Mouse (Mus musculus): ENCODE data around the gene Pip4k2c.
"Not testable (repeated sequence)": the region's sequence is repeated elsewhere in the genome, so short reads cannot be mapped to it uniquely, and the experiment has no call there.

The Pip4k2c gene

GRCm38 (mm10) chr10:127170002-127170401 is 41.4 kb downstream of the Pip4k2c start:
- DNase-seq (ENCODE audit: low spot score) = no peak

- DNase-seq (ENCODE audit: low spot score) = no peak
These were observed 43.7 kb downstream of the Pip4k2c start for GRCm38 (mm10) chr10:127167614-127168192.

GRCm38 (mm10) chr10:127166771-127167613 is 44.4 kb downstream of the Pip4k2c start:
- no peak for DNase-seq (ENCODE audit: low spot score)

- no peak for DNase-seq (ENCODE audit: low spot score)
These were observed 45.0 kb downstream of the Pip4k2c start for GRCm38 (mm10) chr10:127166404-127166715.

- DNase-seq (ENCODE audit: low spot score) = no peak
These were observed 45.6 kb downstream of the Pip4k2c start for GRCm38 (mm10) chr10:127165654-127166403.

- no peak for DNase-seq (ENCODE audit: low spot score)
These were observed 46.1 kb downstream of the Pip4k2c start for GRCm38 (mm10) chr10:127165354-127165653.

GRCm38 (mm10) chr10:127164631-127165353 is 46.6 kb downstream of the Pip4k2c start, which contains the start of gene B4galnt1:
TSS of gene B4galnt1 (plus strand) at chr10:127165225.
- DNase-seq (ENCODE audit: low spot score) = peak; percentile 44

GRCm38 (mm10) chr10:127164190-127164589 is 47.2 kb downstream of the Pip4k2c start:
- DNase-seq (ENCODE audit: low spot score) = no peak

- not testable (repeated sequence) for DNase-seq (ENCODE audit: low spot score)
These were observed 48.6 kb downstream of the Pip4k2c start for GRCm38 (mm10) chr10:127162771-127163261.

GRCm38 (mm10) chr10:127160728-127161127 is 50.7 kb downstream of the Pip4k2c start:
- DNase-seq (ENCODE audit: low spot score) = no peak

GRCm38 (mm10) chr10:127160081-127160480 is 51.3 kb downstream of the Pip4k2c start:
- no peak for DNase-seq (ENCODE audit: low spot score)

- no peak for DNase-seq (ENCODE audit: low spot score)
These were observed 52.9 kb downstream of the Pip4k2c start for GRCm38 (mm10) chr10:127158471-127158870.

- DNase-seq (ENCODE audit: low spot score) = no peak
These were observed 54.9 kb downstream of the Pip4k2c start for GRCm38 (mm10) chr10:127156511-127156910.

GRCm38 (mm10) chr10:127156089-127156488 is 55.3 kb downstream of the Pip4k2c start:
- DNase-seq (ENCODE audit: low spot score) = no peak

- no peak for DNase-seq (ENCODE audit: low spot score)
These were observed 56.7 kb downstream of the Pip4k2c start for GRCm38 (mm10) chr10:127154652-127155051.

- DNase-seq (ENCODE audit: low spot score) = no peak
These were observed 57.1 kb downstream of the Pip4k2c start for GRCm38 (mm10) chr10:127154241-127154640.

- DNase-seq (ENCODE audit: low spot score) = no peak
These were observed 58.1 kb downstream of the Pip4k2c start for GRCm38 (mm10) chr10:127153323-127153722.

GRCm38 (mm10) chr10:127152556-127152955 is 58.8 kb downstream of the Pip4k2c start:
- not testable (repeated sequence) for DNase-seq (ENCODE audit: low spot score)

GRCm38 (mm10) chr10:127151233-127151632 is 60.2 kb downstream of the Pip4k2c start:
- not testable (repeated sequence) for DNase-seq (ENCODE audit: low spot score)

- DNase-seq (ENCODE audit: low spot score) = no peak
These were observed 60.9 kb downstream of the Pip4k2c start for GRCm38 (mm10) chr10:127150471-127150872.

- DNase-seq (ENCODE audit: low spot score) = no peak
These were observed 64.2 kb downstream of the Pip4k2c start for GRCm38 (mm10) chr10:127147135-127147534.
